Mouse (Mus musculus) frontal cortex, postnatal 25 days (tissue): ENCODE measurements around the gene Ifi205.
"Not testable (repeated sequence)": the region's sequence is repeated elsewhere in the genome, so short reads cannot be mapped to it uniquely, and the experiment has no call there.

ENCODE experiments used
- DNase-seq, 2 experiments: peaks; one replicate each; pipeline ENCODE4 v3.0.0; 2022; ENCODE audit warnings: low spot score in 2 of 2

Ifi205 gene

GRCm38 (mm10) chr1:174031698-174032097 is at the start of gene Ifi205:
Gene Ifi205 (minus strand): TSS chr1:174031810.
- no peak for DNase-seq

- no peak for DNase-seq
Measured at GRCm38 (mm10) chr1:174066305-174066704, 34.7 kb upstream of the Ifi205 start, which contains the start of gene Olfr430. Gene Olfr430 (plus strand): TSS chr1:174066605.

- DNase-seq: no peak
Measured at GRCm38 (mm10) chr1:174055248-174055647, 23.6 kb upstream of the Ifi205 start.

GRCm38 (mm10) chr1:174052981-174053380 is 21.4 kb upstream of the Ifi205 start:
- no peak for DNase-seq

- no peak for DNase-seq
Measured at GRCm38 (mm10) chr1:174051931-174052536, 20.4 kb upstream of the Ifi205 start.

GRCm38 (mm10) chr1:174051515-174051914 is 19.9 kb upstream of the Ifi205 start:
- no peak for DNase-seq

GRCm38 (mm10) chr1:174050532-174050931 is 18.9 kb upstream of the Ifi205 start:
- DNase-seq: no peak

- DNase-seq: not testable (repeated sequence)
Measured at GRCm38 (mm10) chr1:174049357-174049756, 17.7 kb upstream of the Ifi205 start.

GRCm38 (mm10) chr1:174048893-174049292 is 17.3 kb upstream of the Ifi205 start, which contains the start of gene Olfr432:
Gene Olfr432 (plus strand): TSS chr1:174049205.
- DNase-seq: no peak

GRCm38 (mm10) chr1:174048227-174048626 is 16.6 kb upstream of the Ifi205 start:
- DNase-seq: not testable (repeated sequence)

GRCm38 (mm10) chr1:174044431-174044830 is 12.8 kb upstream of the Ifi205 start:
- DNase-seq: no peak

- not testable (repeated sequence) for DNase-seq
Measured at GRCm38 (mm10) chr1:174042091-174042884, 10.7 kb upstream of the Ifi205 start.

- no peak for DNase-seq
Measured at GRCm38 (mm10) chr1:174040523-174041177, 9.0 kb upstream of the Ifi205 start, which contains the start of gene Olfr433. Gene Olfr433 (plus strand): TSS chr1:174040705.

GRCm38 (mm10) chr1:174038480-174038879 is 6.9 kb upstream of the Ifi205 start:
- DNase-seq: no peak

- DNase-seq: no peak
Measured at GRCm38 (mm10) chr1:174035841-174036240, 4.2 kb upstream of the Ifi205 start.

GRCm38 (mm10) chr1:174007050-174007449 is 24.6 kb downstream of the Ifi205 start:
- not testable (repeated sequence) for DNase-seq

GRCm38 (mm10) chr1:174004352-174005109 is 27.1 kb downstream of the Ifi205 start:
- not testable (repeated sequence) for DNase-seq

GRCm38 (mm10) chr1:173995003-173995402 is 36.6 kb downstream of the Ifi205 start:
- DNase-seq: no peak

GRCm38 (mm10) chr1:173982694-173983305 is 48.8 kb downstream of the Ifi205 start, which contains the start of gene Ifi202b:
Gene Ifi202b (minus strand): TSS chr1:173982744.
- not testable (repeated sequence) for DNase-seq

- DNase-seq: not testable (repeated sequence)
Measured at GRCm38 (mm10) chr1:173981038-173981437, 50.6 kb downstream of the Ifi205 start.

GRCm38 (mm10) chr1:173977622-173978021 is 54.0 kb downstream of the Ifi205 start:
- DNase-seq: no peak
